Mouse (Mus musculus) limb, embryonic 12.5 days (tissue): ENCODE measurements at regions not wholly inside any gene's neighbourhood (a gene's known extent, or its start where the extent isn't known, plus 50 kb on each side); places are given as distances from the start of the nearest gene placed in this dataset.
A peak's percentile ranks its signal among the peaks of the same experiment; 100 is the strongest.

Experiments
- ATAC-seq: fragments of 200-750 bp; cut with Nextera tagmentation; 2 replicates; pipeline ENCODE4 v1.8.0; 2017; ENCODE audit warnings: low read depth, moderate TSS enrichment; ENCODE audit not compliant: insufficient number of reproducible peaks, insufficient read depth, low FRiP score, low TSS enrichment
- H3K27ac ChIP-seq: fragments of 300-500 bp; sonication (generic); 2 replicates; pipeline ENCODE4 v1.5.1; 2016; ENCODE audit warnings: mild to moderate bottlenecking, moderate library complexity
- H3K27me3 ChIP-seq: fragments of 300-500 bp; sonication (generic); 2 replicates; pipeline ENCODE4 v1.6.1; 2016; ENCODE audit warnings: mild to moderate bottlenecking, moderate library complexity
- H3K36me3 ChIP-seq: fragments of 300-500 bp; sonication (generic); 2 replicates; pipeline ENCODE4 v1.6.1; 2016; ENCODE audit warnings: mild to moderate bottlenecking, moderate library complexity
- H3K4me1 ChIP-seq: fragments of 300-500 bp; sonication (generic); replicated peaks from 2 replicates; pipeline ENCODE4 v1.6.1; 2016
- H3K4me2 ChIP-seq: fragments of 300-500 bp; sonication (generic); 2 replicates; pipeline ENCODE4 v1.6.1; 2016; ENCODE audit warnings: mild to moderate bottlenecking, moderate library complexity
- H3K4me3 ChIP-seq: fragments of 300-500 bp; sonication (generic); replicated peaks from 2 replicates; pipeline ENCODE4 v1.5.1; 2016; ENCODE audit warnings: mild to moderate bottlenecking
- H3K9ac ChIP-seq: fragments of 300-500 bp; sonication (generic); replicated peaks from 2 replicates; pipeline ENCODE4 v1.6.1; 2016; ENCODE audit warnings: mild to moderate bottlenecking, moderate library complexity
- H3K9me3 ChIP-seq: fragments of 300-500 bp; sonication (generic); 2 replicates; pipeline ENCODE4 v1.6.1; 2016; ENCODE audit warnings: mild to moderate bottlenecking, moderate library complexity
- WGBS: fragments of 180-500 bp; shearing (Covaris S2); methylation state at CpG from one replicate; pipeline ENCODE4 v1.1.7; 2016; 5-methylcytosine and 5-hydroxymethylcytosine counted together

DNA sequence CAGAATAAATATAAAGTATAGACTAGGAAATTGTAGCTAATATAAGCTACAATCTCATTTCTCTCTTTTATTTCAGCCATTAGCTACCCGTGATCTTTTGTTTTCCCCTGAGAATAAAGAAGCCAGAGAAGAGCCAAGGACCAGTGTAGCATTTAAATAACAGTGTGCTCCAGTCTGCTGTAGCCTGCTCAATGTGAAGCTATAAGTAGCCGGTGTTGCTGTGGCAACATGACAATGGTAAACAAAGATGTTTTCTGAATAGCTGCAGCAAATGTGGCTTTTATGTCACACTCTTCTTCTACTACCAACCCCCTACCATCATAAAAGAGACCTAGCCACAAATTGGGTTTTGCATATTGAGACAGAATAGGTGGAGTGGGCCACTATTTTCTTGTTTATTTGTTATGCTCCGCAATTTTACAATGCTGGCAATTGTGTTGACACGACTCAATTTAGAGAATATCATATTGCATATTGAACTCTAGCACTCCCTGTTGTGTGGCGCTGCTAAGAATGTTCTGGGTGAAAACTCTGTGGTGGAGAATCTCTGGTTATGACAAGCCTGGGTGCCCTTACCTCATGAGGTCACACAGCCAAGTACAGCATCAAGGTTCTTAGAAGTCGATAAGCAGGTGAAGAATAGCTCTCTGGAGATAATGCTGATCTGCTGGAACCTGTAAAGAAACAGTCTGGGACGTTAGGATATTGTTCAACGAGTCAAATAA, 272.3 kb upstream of the Mmadhc start:
- Histone ChIP-seq H3K4me2 (no peak overlapping the region), H3K9me3 (no peaks in the 10 kb centered on the region), H3K36me3 (no peaks in the 10 kb centered on the region), H3K27ac (no peak overlapping the region), H3K4me3 (no peak overlapping the region), H3K4me1 (0 out of 2 replicates have a peak, but pooled peaks cover 3% of the 10 kb centered on the region), H3K9ac (no peak overlapping the region), H3K27me3 (no peaks in the 10 kb centered on the region)
- ATAC-seq: no peak
- 79% methylated on average over 8 of the region's 8 CpGs for WGBS

- Histone ChIP-seq H3K9me3 (no peaks in the 10 kb centered on the region), H3K27ac (no peak overlapping the region), H3K27me3 (no peaks in the 10 kb centered on the region), H3K4me1 (no peaks in the 10 kb centered on the region), H3K9ac (no peak overlapping the region), H3K4me3 (no peak overlapping the region), H3K36me3 (no peaks in the 10 kb centered on the region), H3K4me2 (no peak overlapping the region)
- WGBS: 81% methylated on average over 1 of the region's 1 CpGs
- ATAC-seq: no peak
These were observed 270.9 kb upstream of the Mmadhc start for GRCm38 (mm10) chr2:50567542-50567941.

DNA sequence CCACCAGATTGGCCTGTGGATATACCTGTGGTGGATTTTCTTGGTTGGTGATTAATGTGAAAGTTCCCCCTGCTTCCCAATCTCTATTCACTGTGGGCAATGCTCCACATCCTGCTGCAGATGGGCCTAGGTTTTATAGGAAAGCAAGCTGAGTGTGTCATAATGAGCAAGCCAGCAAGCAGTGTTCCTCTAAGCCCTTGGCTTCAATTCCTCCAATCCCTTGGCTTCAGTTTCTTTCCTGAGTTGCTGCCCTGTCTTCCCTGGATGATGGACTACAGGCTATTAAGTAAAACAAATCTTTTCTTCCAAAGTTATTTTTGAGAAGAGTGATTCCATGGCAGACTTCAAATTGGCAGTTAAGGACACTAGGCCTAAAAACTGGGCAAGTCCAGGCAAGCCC, 257.4 kb upstream of the Mmadhc start:
- H3K27ac ChIP-seq: no peak overlapping the region
- ATAC-seq: no peak
- no peak overlapping the region for H3K4me2 ChIP-seq
- H3K4me1 ChIP-seq: 0 out of 2 replicates have a peak, but pooled peaks cover 4% of the 10 kb centered on the region
- H3K9me3 ChIP-seq: no peaks in the 10 kb centered on the region
- no peak overlapping the region for H3K9ac ChIP-seq
- H3K27me3 ChIP-seq: no peaks in the 10 kb centered on the region
- no peak overlapping the region for H3K4me3 ChIP-seq
- no peaks in the 10 kb centered on the region for H3K36me3 ChIP-seq

DNA sequence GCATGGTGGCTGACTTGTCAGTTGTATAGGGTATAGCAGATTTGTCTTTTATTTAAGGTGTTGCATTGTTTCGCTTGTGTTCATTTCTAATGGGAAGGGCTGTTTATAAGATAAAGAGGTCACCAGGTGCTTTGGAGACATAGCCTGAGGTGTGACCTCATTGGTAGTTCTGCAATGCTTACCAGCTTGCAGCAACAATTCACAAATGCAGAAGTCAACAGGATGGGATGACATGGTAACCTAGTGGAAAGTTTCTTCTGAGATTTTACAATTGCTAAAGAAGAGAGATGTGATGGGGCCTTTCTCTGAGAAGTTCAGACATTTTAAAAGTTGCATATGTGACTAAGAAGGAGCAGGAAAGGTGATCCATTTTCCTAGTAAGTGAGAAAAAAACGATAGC, 255.8 kb upstream of the Mmadhc start:
- ATAC-seq: no peak
- 94% methylated on average over 2 of the region's 2 CpGs for WGBS
- Histone ChIP-seq H3K9me3 (no peaks in the 10 kb centered on the region), H3K36me3 (no peaks in the 10 kb centered on the region), H3K4me3 (no peak overlapping the region), H3K4me1 (0 out of 2 replicates have a peak, but pooled peaks cover 4% of the 10 kb centered on the region), H3K27me3 (no peaks in the 10 kb centered on the region), H3K9ac (no peak overlapping the region), H3K4me2 (no peak overlapping the region), H3K27ac (no peak overlapping the region)

- no peak overlapping the region for H3K4me2 ChIP-seq
- ATAC-seq: no peak
- H3K4me3 ChIP-seq: no peak overlapping the region
- no peak overlapping the region for H3K27ac ChIP-seq
- no peaks in the 10 kb centered on the region for H3K36me3 ChIP-seq
- WGBS: 75% methylated on average over 8 of the region's 8 CpGs
- no peaks in the 10 kb centered on the region for H3K9me3 ChIP-seq
- H3K9ac ChIP-seq: no peak overlapping the region
- H3K4me1 ChIP-seq: 0 out of 2 replicates have a peak, but pooled peaks cover 4% of the 10 kb centered on the region
- no peaks in the 10 kb centered on the region for H3K27me3 ChIP-seq
These were observed 253.3 kb upstream of the Mmadhc start for GRCm38 (mm10) chr2:50549871-50550270.

DNA sequence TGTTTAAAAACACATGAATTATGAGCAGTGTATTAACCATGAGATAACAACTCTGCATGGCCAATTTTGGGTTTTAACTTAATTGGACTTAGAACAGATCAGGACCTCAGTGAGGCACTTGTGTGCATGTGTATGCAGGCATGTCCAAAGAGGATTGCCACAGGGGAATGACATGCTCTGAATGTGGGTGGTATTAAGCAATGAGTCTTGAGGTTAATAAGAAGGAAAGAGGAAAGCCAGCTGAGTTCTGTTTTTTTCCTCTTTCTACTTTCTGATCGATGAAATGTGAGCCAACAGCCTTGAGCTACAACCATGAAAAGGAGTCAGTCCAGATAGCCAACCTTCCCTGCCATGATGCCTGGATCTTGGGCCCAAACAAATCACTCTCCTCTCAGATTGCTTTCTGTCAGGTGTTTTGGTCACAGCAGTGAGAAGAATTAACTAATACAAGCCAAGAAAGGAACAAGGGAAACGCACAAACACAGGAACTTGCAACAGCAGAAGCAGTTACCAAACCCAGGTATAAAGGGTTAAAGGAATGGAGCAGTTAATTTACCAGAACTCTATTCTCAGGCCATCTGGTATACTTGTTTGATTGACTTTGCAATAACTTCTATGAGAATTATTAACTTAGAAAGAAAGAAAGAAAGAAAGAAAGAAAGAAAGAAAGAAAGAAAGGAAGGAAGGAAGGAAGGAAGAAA, 243.3 kb upstream of the Mmadhc start:
- H3K36me3 ChIP-seq: no peaks in the 10 kb centered on the region
- ATAC-seq: no peak
- peaks cover 18% of the 10 kb centered on the region for H3K4me1 ChIP-seq
- H3K4me3 ChIP-seq: no peak overlapping the region
- H3K9ac ChIP-seq: no peak overlapping the region
- no peak overlapping the region for H3K4me2 ChIP-seq
- peak overlapping the region; percentile 56; the same call in 1 of the 2 replicates for H3K27ac ChIP-seq
- WGBS: 58% methylated on average over 2 of the region's 2 CpGs
- no peaks in the 10 kb centered on the region for H3K27me3 ChIP-seq
- H3K9me3 ChIP-seq: no peaks in the 10 kb centered on the region

DNA sequence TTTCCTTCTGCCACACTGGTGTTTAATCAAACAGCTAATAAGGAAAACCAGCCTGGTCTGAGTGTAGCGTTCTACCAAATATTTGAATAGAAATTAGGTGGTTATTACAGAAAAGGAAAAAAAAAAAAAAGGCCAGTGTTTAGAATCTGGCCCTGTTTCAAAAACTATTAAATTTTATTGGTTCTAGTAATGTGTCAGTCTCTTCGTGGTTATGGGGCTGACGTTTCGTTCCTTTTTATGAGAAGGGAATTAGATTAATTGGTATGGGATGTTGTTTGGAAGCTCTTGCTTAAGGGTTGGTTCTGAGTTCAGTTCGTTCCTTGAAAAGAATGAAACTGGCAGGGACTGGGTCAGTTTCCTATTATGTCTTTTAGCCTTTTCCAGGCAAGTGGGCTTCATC, 241.5 kb upstream of the Mmadhc start:
- no peak overlapping the region; the same call in 1 of the 2 replicates for H3K4me2 ChIP-seq
- 15% methylated on average over 5 of the region's 5 CpGs for WGBS

GRCm38 (mm10) chr2:50535085-50535878, 238.7 kb upstream of the Mmadhc start:
- Histone ChIP-seq H3K4me1 (peaks cover 18% of the 10 kb centered on the region), H3K27ac (no peak overlapping the region), H3K27me3 (no peaks in the 10 kb centered on the region), H3K9me3 (no peaks in the 10 kb centered on the region), H3K4me2 (no peak overlapping the region), H3K36me3 (no peaks in the 10 kb centered on the region), H3K9ac (no peak overlapping the region), H3K4me3 (no peak overlapping the region)
- 82% methylated on average over 4 of the region's 4 CpGs for WGBS
- ATAC-seq: no peak

More for the DNA sequence above, 241.5 kb upstream of the Mmadhc start:
- H3K4me1 ChIP-seq: peaks cover 18% of the 10 kb centered on the region
- no peak overlapping the region for H3K4me3 ChIP-seq
- H3K9ac ChIP-seq: no peak overlapping the region
- H3K27me3 ChIP-seq: no peaks in the 10 kb centered on the region
- no peaks in the 10 kb centered on the region for H3K9me3 ChIP-seq
- H3K36me3 ChIP-seq: no peaks in the 10 kb centered on the region
- ATAC-seq: no peak
- no peak overlapping the region for H3K27ac ChIP-seq

- H3K27me3 ChIP-seq: no peaks in the 10 kb centered on the region
- ATAC-seq: no peak
- H3K9ac ChIP-seq: no peak overlapping the region
These were observed 237.1 kb upstream of the Mmadhc start for GRCm38 (mm10) chr2:50533702-50534101.

GRCm38 (mm10) chr2:50527425-50527824, 230.8 kb upstream of the Mmadhc start:
- Histone ChIP-seq H3K9me3 (no peaks in the 10 kb centered on the region), H3K27ac (no peak overlapping the region)
- ATAC-seq: no peak

More at GRCm38 (mm10) chr2:50533702-50534101, 237.1 kb upstream of the Mmadhc start:
- Histone ChIP-seq H3K4me3 (no peak overlapping the region), H3K4me1 (peaks cover 7% of the 10 kb centered on the region), H3K36me3 (no peaks in the 10 kb centered on the region), H3K27ac (no peak overlapping the region), H3K9me3 (no peaks in the 10 kb centered on the region), H3K4me2 (no peak overlapping the region)
- whole genome bisulfite sequencing: 82% methylated on average over 2 of the region's 2 CpGs

More at GRCm38 (mm10) chr2:50527425-50527824, 230.8 kb upstream of the Mmadhc start:
- Histone ChIP-seq H3K4me3 (no peak overlapping the region), H3K36me3 (no peaks in the 10 kb centered on the region), H3K4me2 (no peak overlapping the region), H3K9ac (no peak overlapping the region), H3K4me1 (no peaks in the 10 kb centered on the region), H3K27me3 (no peaks in the 10 kb centered on the region)
